Mouse (Mus musculus): ENCODE measurements at regions not wholly inside any gene's neighbourhood (a gene's known extent, or its start where the extent isn't known, plus 50 kb on each side); places are given as distances from the start of the nearest gene placed in this dataset.

GRCm38 (mm10) chr4:53354961-53355360 is 85.3 kb upstream of the Slc44a1 start:
- peak; percentile 69 for TF ChIP-seq CTCF (IDR thresholded peaks at IDR 0.05; ENCODE audit: low read depth)
- H3K4me2 ChIP-seq (ENCODE audit: low read length): no peak overlapping the region

DNA sequence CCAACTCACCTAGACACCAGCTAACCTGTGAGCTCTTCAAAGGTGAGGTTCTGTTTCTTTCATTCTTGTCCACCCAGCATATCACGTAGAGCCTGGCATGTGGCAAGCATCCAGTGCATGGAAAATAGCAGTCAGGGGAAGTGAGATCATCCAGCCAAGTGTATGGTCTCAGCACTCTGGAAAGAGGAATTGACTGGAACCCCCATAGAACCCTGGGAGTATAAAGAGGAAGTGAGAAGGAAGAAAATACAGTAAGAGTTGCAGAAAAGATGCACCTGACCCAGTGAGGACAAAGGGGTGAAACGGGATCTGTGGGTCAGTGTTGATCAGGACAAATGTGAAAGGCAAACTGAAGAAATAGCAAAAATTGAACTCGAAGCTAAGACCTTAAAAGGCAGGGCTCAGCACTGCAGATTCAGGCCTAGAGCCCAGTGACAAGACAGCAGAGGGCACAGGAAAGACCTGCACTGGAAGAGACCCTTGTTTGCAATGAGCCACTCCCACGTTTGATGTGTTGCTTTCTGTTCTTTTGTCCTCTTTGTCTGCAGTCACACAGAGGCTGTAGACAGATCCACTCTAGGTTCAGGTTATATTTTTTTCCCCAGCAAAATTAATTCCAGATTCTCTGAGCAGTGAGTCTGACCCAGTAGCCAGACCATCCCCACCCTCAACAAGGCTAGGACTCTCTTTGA is 86.7 kb upstream of the Slc44a1 start:
- ATAC-seq (replicated peaks; ENCODE audit: low FRiP score, low read depth): no peak
- Histone ChIP-seq H3K9ac (ENCODE audit: low read depth, low read length) (no peak overlapping the region), H3K4me2 (ENCODE audit: low read length) (no peak overlapping the region), H3K27ac (no peak overlapping the region), H3K9me3 (replicated peaks; ENCODE audit: low read length) (no peaks in the 10 kb centered on the region), H3K4me3 (replicated peaks; ENCODE audit: low read depth, low read length) (no peak overlapping the region), H3K36me3 (ENCODE audit: insufficient read depth, low read length) (no peaks in the 10 kb centered on the region), H3K4me1 (replicated peaks; ENCODE audit: insufficient read depth, low read length) (no peaks in the 10 kb centered on the region), H3K27me3 (ENCODE audit: insufficient read depth, low read length) (no peaks in the 10 kb centered on the region)
- WGBS: 46% methylated on average over 4 of the region's 4 CpGs
- TF ChIP-seq CTCF (IDR thresholded peaks at IDR 0.05; ENCODE audit: low read depth): no peak
- DNase-seq (ENCODE audit: low spot score): no peak

More at GRCm38 (mm10) chr4:53354961-53355360, 85.3 kb upstream of the Slc44a1 start:
- Histone ChIP-seq H3K9ac (ENCODE audit: low read depth, low read length) (no peak overlapping the region), H3K4me1 (replicated peaks; ENCODE audit: insufficient read depth, low read length) (no peaks in the 10 kb centered on the region), H3K27ac (no peak overlapping the region), H3K27me3 (ENCODE audit: insufficient read depth, low read length) (no peaks in the 10 kb centered on the region), H3K36me3 (ENCODE audit: insufficient read depth, low read length) (no peaks in the 10 kb centered on the region), H3K9me3 (replicated peaks; ENCODE audit: low read length) (no peaks in the 10 kb centered on the region), H3K4me3 (replicated peaks; ENCODE audit: low read depth, low read length) (no peak overlapping the region)
- no peak; the same call in 1 of the 2 replicates for ATAC-seq (replicated peaks; ENCODE audit: low FRiP score, low read depth)
- WGBS: 25% methylated on average over 5 of the region's 5 CpGs
- peak; percentile 87 for DNase-seq (ENCODE audit: low spot score)

- Histone ChIP-seq H3K4me3 (replicated peaks; ENCODE audit: low read depth, low read length) (no peak overlapping the region), H3K9me3 (replicated peaks; ENCODE audit: low read length) (no peaks in the 10 kb centered on the region), H3K9ac (ENCODE audit: low read depth, low read length) (no peak overlapping the region), H3K4me2 (ENCODE audit: low read length) (no peak overlapping the region), H3K4me1 (replicated peaks; ENCODE audit: insufficient read depth, low read length) (no peaks in the 10 kb centered on the region), H3K27ac (no peak overlapping the region), H3K36me3 (ENCODE audit: insufficient read depth, low read length) (no peaks in the 10 kb centered on the region), H3K27me3 (ENCODE audit: insufficient read depth, low read length) (no peaks in the 10 kb centered on the region)
- WGBS: 86% methylated on average over 4 of the region's 4 CpGs
- no peak for TF ChIP-seq CTCF (IDR thresholded peaks at IDR 0.05; ENCODE audit: low read depth)
- no peak for DNase-seq (ENCODE audit: low spot score)
- no peak for ATAC-seq (replicated peaks; ENCODE audit: low FRiP score, low read depth)
Measured at GRCm38 (mm10) chr4:53351104-53351607, 89.1 kb upstream of the Slc44a1 start.

DNA sequence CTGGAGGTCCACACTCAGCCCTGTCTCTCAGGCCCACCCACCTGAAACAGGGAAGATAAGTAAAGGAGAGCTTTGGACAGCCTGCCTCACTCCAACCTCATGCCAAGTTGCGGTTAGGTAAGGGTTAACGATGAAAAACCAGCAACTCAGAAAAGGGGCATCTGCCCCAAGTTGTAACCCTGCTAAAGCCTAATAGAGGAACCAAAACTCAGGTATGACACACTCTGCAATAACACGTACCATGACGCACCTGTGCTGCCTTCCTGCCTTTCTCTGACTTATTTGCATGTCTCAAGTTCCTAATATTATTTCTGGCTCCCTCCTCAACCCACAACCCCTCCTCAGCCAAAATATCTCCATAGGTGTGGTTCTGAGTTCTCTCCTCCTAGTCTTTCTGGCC is 94.9 kb upstream of the Slc44a1 start:
- Histone ChIP-seq H3K4me1 (replicated peaks; ENCODE audit: insufficient read depth, low read length) (no peaks in the 10 kb centered on the region), H3K36me3 (ENCODE audit: insufficient read depth, low read length) (no peaks in the 10 kb centered on the region), H3K27me3 (ENCODE audit: insufficient read depth, low read length) (no peaks in the 10 kb centered on the region), H3K9me3 (replicated peaks; ENCODE audit: low read length) (no peaks in the 10 kb centered on the region), H3K9ac (ENCODE audit: low read depth, low read length) (no peak overlapping the region), H3K4me3 (replicated peaks; ENCODE audit: low read depth, low read length) (no peak overlapping the region), H3K4me2 (ENCODE audit: low read length) (no peak overlapping the region), H3K27ac (no peak overlapping the region)
- DNase-seq (ENCODE audit: low spot score): no peak
- TF ChIP-seq CTCF (IDR thresholded peaks at IDR 0.05; ENCODE audit: low read depth): no peak
- no peak for ATAC-seq (replicated peaks; ENCODE audit: low FRiP score, low read depth)
- 96% methylated on average over 4 of the region's 4 CpGs for WGBS

DNA sequence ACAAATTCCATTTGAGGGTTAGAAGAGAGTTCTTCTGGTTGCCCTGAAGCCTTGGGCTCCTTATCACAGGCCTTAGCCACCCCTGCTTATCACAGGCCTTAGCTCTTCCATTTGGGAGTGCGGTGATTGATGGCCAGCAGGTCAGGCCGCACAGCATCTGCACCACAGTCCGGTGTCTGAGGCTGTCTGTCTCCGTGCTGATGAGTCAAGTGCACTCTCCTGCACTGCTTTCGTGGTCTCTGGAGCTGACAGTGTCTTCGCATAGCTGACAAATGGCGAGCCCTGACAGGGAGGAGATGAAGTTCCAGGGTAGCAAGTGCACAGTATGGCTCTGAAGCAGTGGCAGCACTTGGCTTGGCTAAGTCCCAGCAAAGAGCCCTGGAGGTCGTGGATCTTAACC is 95.7 kb upstream of the Slc44a1 start:
- no peak overlapping the region for H3K9ac ChIP-seq (ENCODE audit: low read depth, low read length)
- no peaks in the 10 kb centered on the region for H3K4me1 ChIP-seq (replicated peaks; ENCODE audit: insufficient read depth, low read length)
- no peak overlapping the region for H3K27ac ChIP-seq
- H3K27me3 ChIP-seq (ENCODE audit: insufficient read depth, low read length): no peaks in the 10 kb centered on the region
- no peaks in the 10 kb centered on the region for H3K36me3 ChIP-seq (ENCODE audit: insufficient read depth, low read length)
- WGBS: 49% methylated on average over 8 of the region's 8 CpGs
- no peak for ATAC-seq (replicated peaks; ENCODE audit: low FRiP score, low read depth)
- no peaks in the 10 kb centered on the region for H3K9me3 ChIP-seq (replicated peaks; ENCODE audit: low read length)
- no peak for TF ChIP-seq CTCF (IDR thresholded peaks at IDR 0.05; ENCODE audit: low read depth)
- no peak for DNase-seq (ENCODE audit: low spot score)
- no peak overlapping the region for H3K4me2 ChIP-seq (ENCODE audit: low read length)
- no peak overlapping the region for H3K4me3 ChIP-seq (replicated peaks; ENCODE audit: low read depth, low read length)

DNA sequence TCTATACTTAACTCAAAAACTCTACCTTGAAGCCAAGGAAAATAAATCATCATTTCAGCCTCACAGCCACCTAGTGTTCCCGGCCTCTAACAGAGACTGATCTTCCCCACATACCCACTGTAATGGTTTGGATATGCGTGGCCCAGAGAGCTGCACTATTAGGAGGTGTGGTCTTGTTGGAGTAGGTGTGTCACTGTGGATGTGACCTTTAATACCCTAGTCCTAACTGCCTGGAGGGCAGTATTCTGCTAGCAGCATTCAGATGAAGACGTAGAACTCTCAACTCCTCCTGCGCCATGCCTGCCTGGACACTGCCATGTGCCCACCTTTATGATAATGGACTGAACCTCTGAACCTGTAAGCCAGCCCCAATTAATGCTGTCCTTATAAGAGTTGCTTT is 99.0 kb upstream of the Slc44a1 start:
- Histone ChIP-seq H3K9ac (ENCODE audit: low read depth, low read length) (no peak overlapping the region), H3K4me2 (ENCODE audit: low read length) (no peak overlapping the region), H3K4me3 (replicated peaks; ENCODE audit: low read depth, low read length) (no peak overlapping the region), H3K4me1 (replicated peaks; ENCODE audit: insufficient read depth, low read length) (no peaks in the 10 kb centered on the region), H3K36me3 (ENCODE audit: insufficient read depth, low read length) (no peaks in the 10 kb centered on the region), H3K27ac (no peak overlapping the region), H3K27me3 (ENCODE audit: insufficient read depth, low read length) (no peaks in the 10 kb centered on the region), H3K9me3 (replicated peaks; ENCODE audit: low read length) (no peaks in the 10 kb centered on the region)
- ATAC-seq (replicated peaks; ENCODE audit: low FRiP score, low read depth) (no peak), DNase-seq (ENCODE audit: low spot score) (no peak)
- WGBS: 87% methylated on average over 4 of the region's 4 CpGs
- no peak for TF ChIP-seq CTCF (IDR thresholded peaks at IDR 0.05; ENCODE audit: low read depth)
